Mouse (Mus musculus) spleen, postnatal 14 days (tissue): ENCODE measurements around the gene Mmp28.
A peak's percentile ranks its signal among the peaks of the same experiment; 100 is the strongest.

Experiments
- DNase-seq, 2 experiments: peaks; one replicate each; pipeline ENCODE4 v3.0.0; 2021 to 2022; ENCODE audit warnings: low spot score in 2 of 2

Mmp28 gene

DNA sequence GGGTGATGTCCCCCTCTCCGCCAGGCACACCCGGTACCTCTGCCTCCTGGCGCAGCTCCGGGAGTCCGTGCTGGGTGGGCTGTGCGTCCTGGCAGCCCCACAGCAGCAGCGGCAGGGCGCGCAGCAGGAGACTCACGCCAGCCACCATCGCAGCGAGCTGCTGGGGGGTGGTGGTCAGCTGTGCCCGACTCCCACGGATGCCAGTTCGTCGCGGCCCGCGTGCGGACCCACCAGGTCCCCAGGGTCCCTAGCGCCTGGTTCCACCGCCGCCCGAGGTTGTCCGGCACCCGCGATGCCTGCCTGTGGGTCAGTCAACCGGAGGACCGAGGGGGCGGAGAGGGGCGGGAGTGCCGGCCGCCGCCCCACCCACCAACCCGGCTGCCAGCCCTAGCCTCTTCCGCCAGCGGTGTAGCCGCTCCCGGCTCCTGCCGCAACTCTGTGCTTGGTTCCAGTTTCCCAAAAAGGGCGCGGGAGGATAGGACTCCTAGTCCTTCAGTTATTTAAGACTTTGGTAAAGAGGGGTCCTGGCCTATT lies at the start of gene Mmp28:
Gene Mmp28 (minus strand): TSS at position 361 of the 534 bp plus-strand sequence.
- no peak for DNase-seq

DNA sequence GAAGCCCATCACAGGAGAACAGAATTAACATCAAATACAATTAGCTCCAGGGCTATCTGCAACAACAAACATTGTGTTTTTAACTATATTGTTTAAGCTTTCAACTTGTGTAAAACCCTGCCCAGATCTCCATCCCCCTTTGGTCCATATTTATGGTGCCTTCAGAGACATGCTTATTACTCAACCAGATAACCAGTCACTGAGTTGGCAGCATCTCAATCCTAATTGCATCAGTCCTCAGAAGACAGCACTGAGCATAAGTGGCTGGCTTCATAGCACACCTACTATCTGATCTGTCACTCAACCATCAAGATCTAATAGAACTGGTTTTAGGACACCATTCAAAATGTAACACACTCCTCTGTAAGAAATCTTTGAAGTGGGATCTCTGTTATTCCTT lies 46.6 kb upstream of the Mmp28 start:
- DNase-seq = no peak

DNA sequence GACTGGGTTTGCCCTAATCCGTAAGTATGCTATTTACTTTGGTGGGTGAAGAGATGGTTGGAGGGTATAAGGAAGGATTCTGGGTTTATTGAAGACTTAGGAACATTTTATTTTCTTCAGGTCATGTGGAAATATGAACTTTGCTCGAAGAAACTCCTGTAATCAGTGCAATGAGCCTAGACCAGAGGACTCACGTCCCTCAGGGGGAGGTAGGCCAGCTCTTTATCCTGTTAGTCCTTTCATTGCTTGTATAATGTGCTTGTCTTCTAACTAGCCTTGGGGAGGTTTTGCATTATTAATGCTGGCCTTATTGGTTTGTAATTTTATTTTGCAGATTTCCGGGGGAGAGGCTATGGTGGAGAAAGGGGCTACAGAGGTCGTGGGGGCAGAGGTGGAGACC lies 41.4 kb upstream of the Mmp28 start:
- no peak for DNase-seq

DNA sequence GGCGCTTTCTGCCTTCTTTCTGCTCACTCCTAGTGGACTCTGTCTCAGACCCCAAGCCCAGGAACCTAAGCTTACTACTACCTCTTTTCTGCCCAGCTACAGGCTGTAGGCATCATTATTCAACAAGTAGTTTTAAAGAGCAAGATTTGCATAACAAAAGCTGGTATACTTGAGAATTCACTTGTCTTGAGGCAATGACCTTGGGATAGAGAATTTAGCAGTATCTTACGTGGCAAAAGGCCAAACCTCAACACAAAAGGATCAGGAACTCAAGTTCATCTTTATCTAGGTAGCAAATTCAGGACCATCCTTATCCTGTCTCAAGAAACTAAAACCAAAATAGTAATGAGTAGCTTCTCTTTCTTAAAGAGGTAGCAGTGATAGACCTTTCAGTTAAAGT lies 32.7 kb upstream of the Mmp28 start:
- DNase-seq = no peak

DNA sequence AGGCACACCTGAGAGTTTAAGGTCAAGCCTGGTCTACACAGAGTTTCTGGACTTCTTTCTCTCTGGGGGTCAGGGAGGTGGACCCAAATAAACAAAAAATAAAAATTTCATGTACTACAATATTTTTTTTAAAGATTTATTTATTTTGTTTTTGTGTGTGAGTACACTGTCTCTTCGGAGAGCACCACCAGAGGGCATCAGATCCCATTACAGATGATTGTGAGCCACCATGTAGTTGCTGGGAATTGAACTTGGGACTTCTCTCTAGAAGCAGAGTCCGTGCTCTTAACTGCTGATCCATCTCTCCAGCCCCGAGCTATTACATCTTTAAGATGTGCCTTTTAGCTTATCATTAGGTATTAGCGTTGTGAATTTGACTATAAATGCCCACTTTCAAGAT lies 28.6 kb upstream of the Mmp28 start:
- DNase-seq = no peak

DNA sequence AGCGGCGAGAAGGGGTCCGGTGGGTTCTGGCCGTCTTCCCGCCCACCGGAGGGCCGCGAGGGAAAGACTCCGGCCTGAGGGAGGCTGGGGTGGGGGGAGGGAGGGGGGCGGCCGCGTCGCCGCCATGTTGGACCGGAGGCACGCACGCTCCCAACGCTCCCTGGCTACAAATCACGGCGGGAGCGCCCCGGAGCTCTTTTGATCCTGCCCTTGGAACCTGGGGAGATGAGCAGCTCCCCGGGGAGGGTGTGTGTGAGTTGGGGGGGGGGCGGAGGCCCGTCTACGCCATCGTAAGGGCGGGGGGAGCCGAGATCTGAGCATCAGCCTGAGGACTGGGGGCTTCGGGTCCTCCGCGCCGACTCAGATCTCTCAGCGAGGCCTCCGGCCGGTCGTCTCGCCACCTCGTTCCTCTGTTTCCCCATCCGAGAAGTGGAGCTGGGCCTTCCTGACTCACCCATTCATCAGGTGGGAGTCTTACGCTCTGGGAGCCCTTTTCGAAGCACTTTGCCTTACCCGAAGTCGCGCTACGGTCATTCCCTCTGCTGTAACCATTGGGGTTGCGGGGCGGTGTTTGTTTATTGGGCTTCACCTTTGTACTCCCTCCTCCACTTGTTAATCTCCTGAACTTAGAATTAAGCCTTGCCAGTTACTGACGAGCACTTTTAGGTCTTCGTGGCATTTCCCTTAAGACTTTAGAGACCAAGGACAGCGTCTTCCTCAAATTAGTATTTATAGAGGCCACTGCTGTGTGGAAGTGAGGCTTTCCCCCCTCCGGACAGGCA lies 10.6 kb upstream of the Mmp28 start:
- peak in 1 of 2 experiments; percentile 16 for DNase-seq

DNA sequence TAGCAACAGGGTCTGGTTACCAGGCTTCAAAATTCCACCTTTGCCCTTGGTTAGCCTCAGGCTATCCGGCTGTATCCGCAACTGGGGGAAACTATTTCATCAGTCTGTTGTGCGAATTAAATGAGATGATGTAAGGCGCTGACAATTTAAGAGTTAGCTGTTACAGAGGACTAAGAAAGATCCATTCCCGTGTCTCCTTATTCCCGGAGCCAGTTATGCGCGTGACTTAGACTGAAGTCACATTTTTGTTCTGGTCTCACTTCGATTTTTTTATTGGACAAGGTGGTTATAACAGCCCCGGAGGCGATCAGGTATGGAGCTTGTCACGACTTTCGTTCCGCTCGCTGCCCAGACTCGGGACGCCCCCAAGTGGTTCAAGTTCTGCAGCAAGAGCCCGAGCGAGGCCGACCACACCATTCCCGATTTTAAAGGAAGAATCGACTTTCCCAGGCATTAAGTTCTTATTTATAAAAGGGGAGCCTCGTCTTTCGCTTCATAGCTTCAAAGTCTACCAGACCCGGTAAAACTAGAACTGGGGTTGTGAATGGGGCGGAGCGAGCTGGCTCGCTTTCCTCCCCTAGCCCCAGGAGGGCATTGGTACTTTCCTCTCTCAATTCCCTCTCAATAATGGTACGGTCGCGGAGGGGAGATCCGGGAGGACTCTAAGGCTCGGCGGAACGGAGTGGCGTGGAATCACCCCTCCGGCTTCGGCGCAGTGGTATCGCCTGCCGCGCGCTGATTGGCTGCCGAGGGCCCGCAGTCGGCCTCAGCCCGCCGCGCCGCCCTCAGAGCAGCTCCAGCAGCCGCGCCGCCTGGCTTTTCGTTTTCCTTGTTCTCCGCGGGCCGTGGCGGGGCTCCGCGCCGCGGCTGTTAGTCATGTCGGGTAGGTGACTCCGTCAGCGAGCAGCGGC lies 9.7 kb upstream of the Mmp28 start, which contains the start of gene Taf15:
Gene Taf15 (plus strand): TSS at position 763 of the 911 bp plus-strand sequence.
- DNase-seq = peak; percentile 98

DNA sequence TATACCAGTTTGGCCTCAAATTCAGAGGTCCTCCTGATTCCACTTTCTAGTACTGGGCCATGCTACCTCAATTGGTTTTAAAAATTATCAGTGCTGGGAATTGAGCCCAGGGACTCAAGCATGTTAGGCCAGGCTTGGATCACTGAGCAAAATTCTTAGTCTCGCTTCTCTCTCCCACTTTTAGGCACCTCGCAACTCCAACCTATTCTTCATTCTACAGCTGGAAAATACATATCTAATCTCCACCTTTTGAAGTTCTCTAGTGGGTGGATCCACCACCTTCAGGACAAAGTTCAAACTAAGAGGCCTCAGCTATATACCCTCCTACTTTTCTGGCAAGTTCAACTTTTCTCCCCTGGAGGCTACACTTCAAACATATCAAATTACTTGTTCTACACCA lies 8.9 kb upstream of the Mmp28 start:
- DNase-seq = no peak

DNA sequence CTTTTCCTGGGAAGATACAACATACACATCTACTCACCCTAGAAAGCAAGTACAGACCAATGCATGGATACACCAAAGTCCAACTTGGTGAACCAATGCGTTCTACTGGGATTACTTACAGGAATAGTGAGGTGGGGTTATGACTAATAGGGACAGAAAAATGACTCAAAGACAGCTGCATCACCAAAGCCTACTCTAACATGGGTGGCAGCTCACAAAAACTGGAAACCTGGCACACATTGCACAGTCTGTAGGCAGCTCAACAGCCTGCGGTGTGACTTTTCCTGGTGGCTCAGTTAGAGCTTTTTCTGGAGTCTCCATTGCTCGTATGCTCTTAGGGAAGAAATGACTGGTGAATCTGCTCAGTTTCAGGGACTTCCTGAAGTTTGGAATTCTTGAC lies 5.9 kb upstream of the Mmp28 start:
- DNase-seq = no peak

DNA sequence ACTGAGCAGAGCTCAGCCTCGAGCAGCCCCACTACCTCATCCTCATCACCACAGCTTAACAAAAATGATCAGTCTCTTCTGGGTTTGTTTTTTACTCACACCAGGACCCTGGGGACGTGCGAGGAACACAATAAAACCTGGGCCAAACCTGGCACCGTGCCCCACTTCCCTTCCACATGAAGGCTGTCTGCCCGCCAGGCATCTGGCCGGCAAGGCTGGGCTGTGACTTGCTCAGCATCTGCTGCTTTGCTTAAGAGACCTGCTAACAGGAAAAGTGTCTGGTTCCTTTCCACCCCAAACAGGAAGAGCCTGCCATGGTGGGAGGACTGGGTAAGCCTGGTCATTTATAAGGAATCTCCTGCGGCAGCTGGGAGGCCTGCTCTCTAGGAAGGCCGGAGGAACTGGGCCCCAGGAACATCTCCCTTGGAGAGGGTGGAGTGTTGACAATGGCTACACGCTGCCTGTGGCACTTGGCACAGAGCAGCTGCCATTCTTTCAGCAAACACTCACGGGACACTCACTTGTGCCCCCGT lies 4.3 kb upstream of the Mmp28 start:
- DNase-seq = no peak

DNA sequence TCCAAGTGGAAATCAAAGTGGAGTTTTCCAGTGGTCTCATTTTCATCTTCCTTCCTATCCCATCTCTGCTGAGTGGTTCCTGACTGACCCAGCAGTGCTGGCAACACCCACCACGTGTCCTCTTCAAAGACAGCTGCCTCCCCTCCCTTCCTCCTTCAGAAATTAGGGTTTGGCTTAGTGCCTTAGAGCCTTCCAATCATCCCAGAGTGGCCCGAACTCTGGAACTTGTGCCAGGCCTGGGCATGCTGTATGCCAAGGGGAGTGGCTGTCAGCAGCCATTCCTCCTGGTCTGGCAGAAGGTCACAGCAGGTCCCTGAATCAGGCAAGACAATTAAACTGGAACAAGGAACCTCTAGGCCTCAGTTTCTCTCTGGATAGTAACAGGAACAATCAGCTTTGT lies 3.1 kb upstream of the Mmp28 start:
- no peak for DNase-seq

DNA sequence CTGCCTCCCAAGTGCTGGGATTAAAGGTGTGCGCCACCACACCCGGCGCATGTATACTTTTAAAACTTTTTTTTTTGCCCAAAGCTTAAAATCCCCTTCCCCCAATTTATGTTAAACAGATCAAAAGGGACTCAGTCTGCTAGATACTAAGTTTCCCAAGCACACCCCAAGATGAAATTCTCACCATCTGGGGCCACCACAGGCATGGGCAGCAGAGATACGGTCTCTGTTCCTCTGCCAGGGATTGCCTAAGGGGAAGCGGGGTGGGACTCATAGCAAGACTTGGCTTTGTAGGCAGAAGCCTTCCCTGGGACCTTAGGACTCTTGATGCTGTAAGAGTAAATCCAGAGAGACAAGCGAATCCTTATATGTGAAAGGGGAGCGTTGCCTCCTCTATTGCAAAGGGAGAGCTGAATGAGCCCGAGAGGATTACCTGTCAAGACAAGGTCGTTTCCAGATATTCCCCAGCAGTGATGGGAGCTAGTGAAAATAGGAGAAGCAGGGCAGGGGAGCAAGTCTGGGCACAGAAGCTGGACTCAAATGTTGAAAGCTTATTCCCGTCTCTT lies 1.3 kb downstream of the Mmp28 start:
- no peak for DNase-seq

DNA sequence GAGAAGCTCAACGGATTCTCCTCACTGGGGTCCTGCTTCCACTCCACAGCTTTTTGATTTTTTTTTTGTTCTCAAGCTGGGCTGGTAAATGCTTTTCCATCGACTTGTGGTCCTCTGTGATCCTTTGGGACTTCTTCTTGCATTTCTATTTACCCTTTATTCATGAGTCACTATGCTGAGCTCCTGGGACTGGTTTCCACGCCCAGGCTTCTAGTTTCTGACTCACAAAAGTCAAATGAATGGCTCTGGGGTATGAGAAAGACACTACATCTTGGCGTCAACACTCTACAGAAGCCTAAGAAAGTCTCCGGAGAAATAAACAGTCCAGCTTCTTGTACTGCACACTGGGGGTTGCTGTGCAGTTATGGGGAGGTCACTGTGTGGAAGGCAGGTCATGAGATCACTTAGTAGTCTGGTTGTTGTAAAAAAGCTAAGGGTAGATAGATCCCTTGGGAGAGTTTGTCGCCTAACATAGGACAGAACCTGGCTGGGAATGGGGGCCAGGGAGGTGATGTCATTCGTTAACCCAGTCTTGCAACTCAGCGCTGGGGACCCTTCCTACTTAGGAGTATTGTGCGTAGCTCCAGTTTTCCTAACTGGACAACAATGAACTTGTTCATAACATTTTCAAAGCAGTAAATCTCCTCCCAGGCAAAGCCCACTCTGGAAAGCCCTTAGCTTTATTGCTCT lies 4.8 kb downstream of the Mmp28 start:
- no peak for DNase-seq

DNA sequence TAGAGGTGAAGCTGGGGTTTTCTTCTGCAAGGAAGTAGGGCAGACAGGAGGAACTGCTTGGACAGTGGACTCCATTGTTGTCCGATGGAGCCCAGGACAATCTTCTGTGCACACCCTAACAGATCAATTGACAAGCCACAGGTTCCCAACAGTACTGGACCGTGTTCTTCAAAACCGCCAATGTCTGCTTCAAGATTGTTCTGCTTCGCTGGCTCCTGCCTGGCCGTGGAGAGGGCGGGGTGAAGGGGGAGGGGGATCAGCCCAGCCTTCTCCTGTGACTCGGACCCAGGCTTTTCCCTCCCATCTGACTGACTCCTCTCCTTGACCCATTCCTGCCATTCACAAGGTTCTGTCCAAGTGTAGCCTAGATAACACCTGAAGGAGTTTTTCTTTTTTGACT lies 5.6 kb downstream of the Mmp28 start:
- no peak for DNase-seq

DNA sequence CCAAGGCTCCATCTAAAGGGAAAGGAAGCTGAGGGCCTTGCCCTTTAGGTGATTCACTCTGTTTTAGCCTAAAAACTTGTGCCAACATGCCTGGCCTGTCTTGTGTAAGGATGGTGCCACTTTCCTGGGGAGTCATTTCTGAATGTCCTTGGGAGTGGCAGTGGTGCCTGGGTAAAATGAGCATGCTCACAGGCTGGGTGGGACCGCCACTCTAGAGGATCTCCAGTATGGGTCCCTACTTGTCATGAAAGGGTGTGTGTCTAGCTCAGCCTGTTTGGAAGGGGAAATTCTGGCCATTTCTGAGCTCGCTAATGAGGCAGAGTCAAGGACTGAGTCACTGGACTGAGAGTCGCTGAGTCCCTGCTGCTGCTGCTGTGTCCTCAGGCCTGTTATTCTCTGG lies 7.3 kb downstream of the Mmp28 start:
- no peak for DNase-seq

DNA sequence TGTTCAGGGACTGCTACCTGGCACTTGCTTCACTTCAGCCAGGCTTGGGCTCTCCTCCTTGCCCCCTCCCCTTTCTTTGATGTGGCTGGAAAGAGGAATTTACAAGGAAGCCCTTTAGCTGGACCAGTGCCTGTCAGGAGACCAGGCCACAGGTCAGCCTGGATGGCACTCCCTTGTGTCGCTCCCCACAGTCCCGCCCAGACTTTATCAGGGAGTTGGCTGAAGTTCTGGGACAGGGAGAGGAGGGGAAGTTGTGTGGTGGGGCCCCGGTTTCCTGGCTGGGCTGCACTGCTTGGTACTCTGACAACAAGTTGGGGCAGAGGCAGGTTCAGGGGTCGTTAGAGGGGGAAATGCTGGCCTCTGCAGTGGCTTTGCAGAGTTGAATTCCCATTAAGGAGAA lies 8.3 kb downstream of the Mmp28 start:
- no peak for DNase-seq

DNA sequence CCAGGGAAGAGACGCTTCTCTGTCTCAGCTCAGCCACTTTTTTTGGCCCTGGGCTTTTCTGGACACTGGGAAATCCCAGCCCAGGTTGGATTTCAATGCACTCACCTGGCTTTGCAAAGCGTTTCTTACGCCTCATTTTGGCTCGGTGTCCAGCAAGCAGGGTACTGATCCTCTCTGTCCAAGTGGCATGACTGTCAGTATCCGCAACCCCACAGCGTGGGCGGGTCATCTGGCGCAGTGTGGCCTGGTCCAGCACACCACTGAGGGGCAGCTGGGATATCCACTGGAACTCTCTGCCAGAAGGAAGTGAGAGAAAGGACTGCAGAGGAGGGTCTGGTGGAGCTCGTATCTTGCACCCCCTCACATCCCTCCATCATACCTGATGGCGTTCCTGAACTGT lies 11.6 kb downstream of the Mmp28 start:
- no peak for DNase-seq

DNA sequence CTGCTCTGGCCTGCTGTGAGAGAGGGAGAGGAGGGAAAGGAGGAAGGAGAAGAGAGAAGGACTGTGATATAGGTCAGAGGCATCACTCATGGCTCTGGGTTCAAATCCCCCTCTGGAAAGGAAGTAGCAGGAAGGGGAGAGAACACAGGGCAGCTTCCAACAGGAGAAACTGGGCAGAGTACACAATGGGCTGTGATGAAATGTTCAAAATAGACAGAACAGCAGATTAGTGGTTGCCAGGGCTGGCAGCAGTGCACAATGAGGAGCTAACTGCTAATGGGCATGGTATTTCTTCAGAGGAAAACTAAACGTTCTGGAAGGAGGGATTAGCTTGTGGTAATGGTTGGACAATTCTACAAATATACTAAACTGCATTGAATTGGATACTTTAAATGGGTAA lies 12.3 kb downstream of the Mmp28 start:
- DNase-seq = no peak

DNA sequence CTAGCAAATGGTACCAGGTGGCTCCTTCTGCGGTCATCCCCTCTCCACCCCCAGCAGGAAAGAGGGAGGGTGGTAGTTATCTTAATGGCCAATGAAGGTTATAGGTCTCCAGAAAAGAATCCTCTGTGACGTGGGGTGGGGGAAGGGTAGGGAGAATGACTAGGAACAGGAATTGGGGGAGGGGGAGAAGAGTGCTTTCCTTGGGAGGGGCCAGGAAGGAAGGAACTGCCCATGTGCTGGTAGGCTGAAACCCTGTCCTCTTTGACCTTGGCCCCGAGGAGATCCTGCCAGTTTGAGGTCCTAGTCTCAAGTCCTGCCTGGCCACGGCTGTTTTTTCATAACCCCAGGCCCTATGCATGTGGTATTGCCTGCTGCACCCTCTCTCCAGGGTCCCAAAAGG lies 13.6 kb downstream of the Mmp28 start:
- DNase-seq = no peak

DNA sequence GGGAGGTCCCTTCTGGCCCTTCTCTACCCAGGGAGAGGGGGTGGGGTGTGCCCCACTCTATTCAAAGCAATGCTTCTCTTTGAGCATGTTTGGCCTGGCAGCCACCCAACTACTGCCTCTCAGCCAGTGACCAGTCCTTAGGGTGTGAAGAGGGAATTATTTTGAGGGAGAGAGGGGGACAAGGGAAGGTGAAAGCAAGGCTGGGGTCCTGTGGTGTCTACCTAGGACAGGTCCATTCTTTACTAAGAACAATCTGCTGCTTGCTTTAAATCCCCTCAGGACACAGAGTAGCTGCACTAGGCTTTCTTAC lies 14.0 kb downstream of the Mmp28 start:
- no peak for DNase-seq

DNA sequence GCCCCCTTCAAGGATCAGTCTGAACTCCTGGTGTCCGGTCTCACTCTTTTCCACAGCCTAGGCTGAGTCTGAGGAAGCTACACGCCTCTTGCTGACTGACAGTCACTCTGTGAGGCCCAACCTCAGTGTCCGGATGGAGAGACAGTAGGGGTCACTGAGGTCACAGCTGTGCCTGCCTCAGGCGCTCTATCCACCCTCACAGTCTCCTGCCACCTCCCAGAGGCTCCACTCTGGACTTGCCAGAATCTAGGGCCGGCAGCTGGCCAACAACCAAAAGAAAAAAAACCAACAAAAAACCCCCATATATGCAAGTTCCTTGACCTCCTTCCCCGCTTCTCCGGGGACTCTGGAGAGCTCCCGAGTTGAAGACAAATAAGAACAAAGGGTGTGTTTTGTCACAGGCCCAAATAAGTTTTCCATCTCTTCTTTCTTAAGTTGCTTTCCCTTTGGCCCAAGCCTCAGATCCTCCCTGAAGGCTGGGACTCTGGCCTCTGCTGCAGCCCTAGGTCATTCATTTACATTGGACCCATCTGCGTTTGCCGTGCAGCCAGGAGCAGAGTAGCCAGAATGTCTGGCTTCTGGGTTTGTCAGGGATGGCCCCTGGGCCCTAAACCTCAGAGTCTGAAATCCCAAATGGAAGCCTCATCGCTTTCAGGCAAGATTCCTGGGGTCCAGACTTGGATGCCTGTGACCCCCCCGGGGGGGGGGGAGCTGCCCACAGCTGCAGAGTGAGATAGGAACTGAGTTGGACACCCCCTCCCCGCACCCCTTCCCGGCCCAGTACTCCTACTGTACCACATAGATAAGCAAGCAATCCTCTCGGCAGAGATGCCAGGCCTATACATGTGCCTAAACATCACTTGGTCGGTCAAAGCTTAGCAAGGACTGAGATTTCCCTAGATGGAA lies 14.6 kb downstream of the Mmp28 start:
- DNase-seq = no peak
